Mouse (Mus musculus) liver, embryonic 14.5 days (tissue): ENCODE data around the gene Gm45062. TPM values are rescaled to one million over a fixed set of nuclear protein-coding genes. Genes with fewer than 3 reads are reported as not detected.

ENCODE experiments used
- ATAC-seq: fragments of 200-750 bp; cut with Nextera tagmentation; 2 replicates; pipeline ENCODE4 v1.8.0; 2017; ENCODE audit warnings: moderate number of reproducible peaks, mild to moderate bottlenecking, moderate library complexity; ENCODE audit not compliant: insufficient read depth
- DNase-seq, 3 experiments: peaks; one replicate each; pipeline ENCODE4 v3.0.0-alpha.2; 2012 to 2013; ENCODE audit warnings: low read depth in 3 of 3, low spot score in 3 of 3
- H3K27ac ChIP-seq: fragments of 300-500 bp; sonication (generic); 2 replicates; pipeline ENCODE4 v1.5.1; 2014; ENCODE audit warnings: moderate library complexity, mild to moderate bottlenecking, control low read depth, inconsistent platforms
- H3K27me3 ChIP-seq: fragments of 300-500 bp; sonication (generic); 2 replicates; pipeline ENCODE4 v1.6.1; 2014; ENCODE audit warnings: mild to moderate bottlenecking, low read length, moderate library complexity; ENCODE audit not compliant: control insufficient read depth, insufficient read depth
- H3K36me3 ChIP-seq: fragments of 300-500 bp; sonication (generic); replicated peaks from 2 replicates; pipeline ENCODE4 v1.6.1; 2014; ENCODE audit warnings: low read depth; ENCODE audit not compliant: control insufficient read depth, insufficient read depth
- H3K4me1 ChIP-seq, 2 experiments: fragments of 200-500 bp in 1 of 2; fragments of 300-500 bp in 1 of 2; sonication (generic) in 1 of 2; replicated peaks; 2 replicates each; pipeline ENCODE4 v1.6.1; 2012 to 2014; ENCODE audit warnings: antibody characterized with exemption in 1 of 2, inconsistent platforms in 1 of 2, low read length in 1 of 2; ENCODE audit not compliant: control insufficient read depth in 2 of 2, insufficient read depth in 2 of 2
- H3K4me2 ChIP-seq: fragments of 300-500 bp; sonication (generic); 2 replicates; pipeline ENCODE4 v1.6.1; 2014; ENCODE audit warnings: low read depth, mild to moderate bottlenecking, control low read depth, moderate library complexity
- H3K4me3 ChIP-seq, 2 experiments: fragments of 200-500 bp in 1 of 2; fragments of 300-500 bp in 1 of 2; sonication (generic) in 1 of 2; 2 replicates each; pipeline ENCODE4 v1.5.1; 2012 to 2014; ENCODE audit warnings: low read depth in 2 of 2, low read length in 2 of 2, mild to moderate bottlenecking in 2 of 2, control low read depth in 1 of 2, inconsistent platforms in 1 of 2, moderate library complexity in 1 of 2; ENCODE audit not compliant: insufficient read depth in 1 of 2
- H3K9ac ChIP-seq: fragments of 300-500 bp; sonication (generic); replicated peaks from 2 replicates; pipeline ENCODE4 v1.6.1; 2014; ENCODE audit warnings: mild to moderate bottlenecking, control low read depth, moderate library complexity
- H3K9me3 ChIP-seq: fragments of 300-500 bp; sonication (generic); 2 replicates; pipeline ENCODE4 v1.6.1; 2016; ENCODE audit warnings: low read length, mixed read lengths; ENCODE audit not compliant: control insufficient read depth
- CTCF ChIP-seq: IDR thresholded peaks from 2 replicates; pipeline ENCODE4 v1.5.1; 2016; ENCODE audit warnings: antibody characterized with exemption, low read depth, control low read depth
- EP300 ChIP-seq: IDR thresholded peaks from 2 replicates; pipeline ENCODE4 v1.6.1; 2016; ENCODE audit warnings: antibody characterized with exemption, low read depth
- WGBS: fragments of 180-500 bp; shearing (Covaris S2); extraction: QIAGEN DNeasy Blood & Tissue Kit; methylation state at CpG from one replicate; pipeline ENCODE4 v1.1.7; 2014; ENCODE audit not compliant: insufficient replicate concordance; 5-methylcytosine and 5-hydroxymethylcytosine counted together
- polyA plus RNA-seq, 2 experiments: library from polyadenylated mRNA; depleted of rRNA in 1 of 2; stranded (reverse) in 1 of 2; unstranded in 1 of 2; fragments of >200 nt; fragmentation: Nextera tagmentation in 1 of 2; extraction: Ambion mirVana in 1 of 2; gene quantifications; 2 replicates each; pipeline versions ENCODE4 v1.2.1 to v1.2.3; 2012 to 2014

Gene Gm45062
- polyA plus RNA-seq, 2 experiments = 0.86 to 1.9 TPM

DNA sequence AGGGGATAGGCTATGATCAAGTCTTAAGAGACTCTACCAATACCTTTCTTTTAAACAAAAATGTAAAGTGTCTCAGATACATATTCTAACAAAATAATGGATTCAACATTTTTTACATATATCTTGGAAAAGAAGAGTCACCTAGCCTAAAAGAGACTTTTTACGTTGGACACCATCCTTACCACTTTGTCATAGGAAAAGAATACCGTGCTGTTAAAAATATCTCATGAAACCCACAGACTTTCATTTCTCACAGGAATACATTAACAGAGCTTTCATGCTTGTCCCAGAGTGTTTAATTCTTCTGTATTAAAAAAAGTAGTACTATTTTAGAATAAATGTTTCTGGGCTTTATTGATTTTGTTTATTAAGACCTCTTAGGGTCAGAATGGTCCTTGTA lies 291.9 kb downstream of the Gm45062 start:
- Histone ChIP-seq H3K9ac (no peak overlapping the region), H3K36me3 (no peaks in the 10 kb centered on the region), H3K27me3 (no peaks in the 10 kb centered on the region), H3K4me2 (no peak overlapping the region), H3K27ac (no peak overlapping the region), H3K9me3 (no peaks in the 10 kb centered on the region), H3K4me1 (no peaks in the 10 kb centered on the region), H3K4me3 (no peak overlapping the region)
- TF ChIP-seq EP300 (no peak), CTCF (no peak)
- 79% methylated on average over 2 of the region's 2 CpGs for WGBS
- DNase-seq (no peak), ATAC-seq (no peak)

- Histone ChIP-seq H3K9me3 (no peaks in the 10 kb centered on the region), H3K36me3 (no peaks in the 10 kb centered on the region), H3K4me2 (no peak overlapping the region), H3K27me3 (no peaks in the 10 kb centered on the region), H3K9ac (no peak overlapping the region), H3K4me3 (no peak overlapping the region), H3K4me1 (no peaks in the 10 kb centered on the region), H3K27ac (no peak overlapping the region)
- no peak for ATAC-seq
- no peak for DNase-seq
- TF ChIP-seq CTCF (no peak), EP300 (no peak)
- 77% methylated on average over 5 of the region's 5 CpGs for WGBS
These were observed 297.8 kb downstream of the Gm45062 start for GRCm38 (mm10) chr6:8556849-8557571.

DNA sequence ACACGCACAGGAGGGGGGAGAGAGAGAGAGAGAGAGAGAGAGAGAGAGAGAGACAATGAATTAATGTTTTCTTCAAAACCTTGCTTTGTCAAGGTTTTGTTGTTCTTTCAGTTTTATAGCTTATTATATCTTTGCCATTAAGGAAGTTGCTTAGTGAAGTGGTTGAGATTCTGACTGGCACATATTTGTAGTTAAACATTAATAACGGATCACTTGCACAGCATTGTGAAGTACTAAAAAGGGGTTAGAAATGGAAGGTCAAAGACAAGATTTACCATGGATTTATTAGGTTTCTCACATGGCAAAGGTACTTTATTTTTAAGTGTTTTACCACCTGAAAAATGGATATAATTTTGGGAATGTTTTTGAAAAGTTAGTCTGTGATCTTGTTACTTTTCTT lies 301.4 kb downstream of the Gm45062 start:
- Histone ChIP-seq H3K4me2 (no peak overlapping the region), H3K4me3 (no peak overlapping the region), H3K9me3 (no peaks in the 10 kb centered on the region), H3K27me3 (no peaks in the 10 kb centered on the region), H3K36me3 (no peaks in the 10 kb centered on the region), H3K9ac (no peak overlapping the region), H3K4me1 (no peaks in the 10 kb centered on the region), H3K27ac (no peak overlapping the region)
- DNase-seq (no peak), ATAC-seq (no peak)
- TF ChIP-seq EP300 (no peak), CTCF (no peak)
- WGBS = 74% methylated on average over 2 of the region's 2 CpGs

GRCm38 (mm10) chr6:8582377-8582776 lies 323.1 kb downstream of the Gm45062 start:
- Histone ChIP-seq H3K9ac (no peak overlapping the region), H3K27ac (no peak overlapping the region), H3K36me3 (no peaks in the 10 kb centered on the region), H3K27me3 (no peaks in the 10 kb centered on the region), H3K4me2 (no peak overlapping the region), H3K9me3 (no peaks in the 10 kb centered on the region), H3K4me1 (no peaks in the 10 kb centered on the region), H3K4me3 (no peak overlapping the region)
- no peak for ATAC-seq
- 80% methylated on average over 9 of the region's 9 CpGs for WGBS
- no peak for TF ChIP-seq EP300
- no peak for TF ChIP-seq CTCF
- DNase-seq = no peak

GRCm38 (mm10) chr6:8583892-8584291 lies 324.6 kb downstream of the Gm45062 start:
- no peak for DNase-seq
- no peak overlapping the region for H3K4me3 ChIP-seq
- no peak overlapping the region for H3K9ac ChIP-seq
- H3K27me3 ChIP-seq = no peaks in the 10 kb centered on the region
- no peaks in the 10 kb centered on the region for H3K36me3 ChIP-seq
- H3K27ac ChIP-seq = no peak overlapping the region
- 70% methylated on average over 3 of the region's 3 CpGs for WGBS
- H3K4me2 ChIP-seq = no peak overlapping the region
- no peaks in the 10 kb centered on the region for H3K4me1 ChIP-seq
- ATAC-seq = no peak
- no peaks in the 10 kb centered on the region for H3K9me3 ChIP-seq
- TF ChIP-seq EP300 (no peak), CTCF (no peak)
